ENCODE assay signal across 13 mouse cellular contexts in the genomic region with DNA sequence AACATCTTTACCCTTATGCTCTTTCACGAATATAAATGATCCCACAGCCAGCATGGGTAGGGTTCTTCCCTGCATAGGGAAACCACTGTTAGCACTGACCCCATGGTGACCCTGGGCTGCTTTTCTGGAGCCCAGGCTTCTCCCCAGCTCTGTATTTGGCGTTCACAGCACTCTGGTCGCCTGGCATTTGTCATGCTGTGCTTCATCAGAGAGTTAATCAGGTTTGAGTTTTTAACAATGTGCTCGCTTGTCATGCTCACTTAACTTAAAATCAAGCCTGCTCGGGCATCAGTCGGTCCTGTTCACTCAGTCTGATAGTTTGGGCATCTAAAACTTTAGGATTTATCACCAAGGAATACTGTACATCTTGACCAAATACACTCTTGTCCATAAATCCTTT.
"Had no signal": no experiment of that assay in that cellular context is flagged by ENCODE, and none has a peak within 500 bp of the region (broad histone marks: within the 10 kb centered on the region; RNA-seq: fewer than 3 reads in every experiment).

No protein-coding gene starts in this region.

- H3K27ac ChIP-seq: kidney, embryonic 15.5 days; limb, embryonic 10.5 days; liver, embryonic 15.5 days; midbrain, embryonic 10.5 days; midbrain, embryonic 15.5 days; stomach, postnatal 0 days had no signal

- ATAC-seq: lung, postnatal 0 days; midbrain, embryonic 15.5 days had no signal

- H3K9ac ChIP-seq: kidney, embryonic 15.5 days; liver, embryonic 15.5 days; midbrain, embryonic 15.5 days had no signal

- H3K4me3 ChIP-seq: kidney, embryonic 15.5 days; limb, embryonic 10.5 days; liver, embryonic 15.5 days; midbrain, embryonic 10.5 days; midbrain, embryonic 15.5 days had no signal

- H3K27me3 ChIP-seq: kidney, embryonic 15.5 days; liver, embryonic 15.5 days; midbrain, embryonic 15.5 days had no signal

- H3K9me3 ChIP-seq: kidney, embryonic 15.5 days; limb, embryonic 10.5 days; liver, embryonic 15.5 days; midbrain, embryonic 10.5 days; midbrain, embryonic 15.5 days had no signal

- H3K4me1 ChIP-seq: liver, embryonic 15.5 days; midbrain, embryonic 15.5 days had no signal

- H3K36me3 ChIP-seq: kidney, embryonic 15.5 days; limb, embryonic 10.5 days; liver, embryonic 15.5 days; midbrain, embryonic 10.5 days; midbrain, embryonic 15.5 days had no signal

- H3K4me2 ChIP-seq: kidney, embryonic 15.5 days; liver, embryonic 11.5 days; liver, embryonic 15.5 days; midbrain, embryonic 15.5 days had no signal

- DNase-seq: kidney, adult 2 months; kidney, postnatal 14 days; lung, adult 2 months; lung, postnatal 36 days; thymus, postnatal 4 days had no signal
